Mouse (Mus musculus) spleen, postnatal 14 days (tissue): ENCODE data around the gene Bcl3.

Experiments
- DNase-seq, 2 experiments: peaks; one replicate each; pipeline ENCODE4 v3.0.0; 2021 to 2022; ENCODE audit warnings: low spot score in 2 of 2

The Bcl3 gene

GRCm38 (mm10) chr7:19822604-19823058 is at the start of gene Bcl3:
Gene Bcl3 (minus strand): TSS chr7:19822770.
- DNase-seq: peak; percentile 53 to 60

GRCm38 (mm10) chr7:19871943-19872601 is 49.5 kb upstream of the Bcl3 start:
- peak in 1 of 2 experiments; percentile 57 for DNase-seq

- peak; percentile 24 to 47 for DNase-seq
These were observed 48.6 kb upstream of the Bcl3 start for GRCm38 (mm10) chr7:19871137-19871621.

GRCm38 (mm10) chr7:19867751-19868399 is 45.3 kb upstream of the Bcl3 start:
- DNase-seq: no peak

GRCm38 (mm10) chr7:19866490-19866889 is 43.9 kb upstream of the Bcl3 start:
- no peak for DNase-seq

GRCm38 (mm10) chr7:19865246-19866036 is 42.9 kb upstream of the Bcl3 start:
- DNase-seq: no peak

GRCm38 (mm10) chr7:19864241-19864640 is 41.7 kb upstream of the Bcl3 start:
- DNase-seq: no peak

GRCm38 (mm10) chr7:19861199-19861598 is 38.6 kb upstream of the Bcl3 start, which contains the start of gene Ceacam16:
Gene Ceacam16 (minus strand): TSS chr7:19861299.
- DNase-seq: no peak

GRCm38 (mm10) chr7:19859740-19860139 is 37.2 kb upstream of the Bcl3 start:
- DNase-seq: no peak

GRCm38 (mm10) chr7:19856283-19856682 is 33.7 kb upstream of the Bcl3 start:
- DNase-seq: no peak

- DNase-seq: no peak
These were observed 33.1 kb upstream of the Bcl3 start for GRCm38 (mm10) chr7:19855663-19856062.

GRCm38 (mm10) chr7:19853526-19853925 is 31.0 kb upstream of the Bcl3 start:
- DNase-seq: no peak

- DNase-seq: no peak
These were observed 29.4 kb upstream of the Bcl3 start, which contains the start of gene Gm19345 for GRCm38 (mm10) chr7:19851858-19852570. Gene Gm19345 (plus strand): TSS chr7:19852003.

- no peak for DNase-seq
These were observed 22.1 kb upstream of the Bcl3 start for GRCm38 (mm10) chr7:19844521-19845171.

- DNase-seq: peak; percentile 53 to 67
These were observed 21.0 kb upstream of the Bcl3 start for GRCm38 (mm10) chr7:19843561-19843960.

- no peak for DNase-seq
These were observed 20.4 kb upstream of the Bcl3 start for GRCm38 (mm10) chr7:19842885-19843504.

GRCm38 (mm10) chr7:19841686-19842413 is 19.3 kb upstream of the Bcl3 start:
- no peak for DNase-seq

GRCm38 (mm10) chr7:19840936-19841335 is 18.4 kb upstream of the Bcl3 start:
- no peak for DNase-seq

- DNase-seq: no peak
These were observed 17.8 kb upstream of the Bcl3 start for GRCm38 (mm10) chr7:19840371-19840770.

- DNase-seq: no peak
These were observed 14.3 kb upstream of the Bcl3 start for GRCm38 (mm10) chr7:19836843-19837242.
